Mouse (Mus musculus) spleen, adult 12 weeks (tissue): ENCODE data around the gene Akap9.
"Not testable (repeated sequence)": the region's sequence is repeated elsewhere in the genome, so short reads cannot be mapped to it uniquely, and the experiment has no call there.

Experiments
- DNase-seq: peaks from one replicate; pipeline ENCODE4 v3.0.0; 2022; ENCODE audit warnings: low spot score

Akap9 gene

DNA sequence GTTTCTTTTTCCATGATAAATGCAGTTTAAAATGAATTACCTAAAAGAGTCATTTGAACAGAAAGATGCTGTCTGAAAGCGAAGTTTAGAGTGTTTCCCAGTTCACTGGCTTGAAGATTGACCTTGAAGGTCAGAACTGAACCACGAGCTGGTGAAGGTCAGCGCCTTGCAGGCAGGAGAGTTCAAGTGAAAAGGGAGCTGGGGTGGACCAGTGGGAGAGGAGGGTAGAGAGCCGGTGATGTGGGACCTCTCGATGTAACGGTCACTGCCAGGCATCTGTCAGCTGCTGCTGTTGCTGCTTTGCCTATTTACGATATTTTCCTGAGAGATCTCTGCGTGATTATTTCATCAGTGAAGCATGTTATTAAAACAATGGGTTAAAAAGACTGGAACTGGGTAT lies 111.5 kb downstream of the Akap9 start:
- no peak for DNase-seq

DNA sequence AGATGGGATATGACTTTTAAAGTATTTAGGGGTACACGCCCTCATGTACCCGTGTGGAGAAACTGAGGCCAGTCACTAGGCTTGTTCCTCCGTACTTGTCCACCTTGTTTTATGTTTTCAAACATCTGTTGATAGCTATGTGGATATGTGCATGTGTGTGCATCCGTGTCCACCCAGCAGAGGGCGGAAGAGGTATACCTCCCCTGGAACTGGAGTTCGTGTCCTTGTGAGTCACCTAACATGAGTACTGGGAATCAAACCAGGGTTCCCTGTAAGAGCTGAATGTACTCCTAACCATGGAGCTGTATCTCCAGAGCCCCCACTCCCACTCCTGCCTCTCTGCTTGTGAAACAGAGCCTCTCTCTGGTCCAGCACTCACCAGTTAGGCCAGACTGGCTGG lies 112.5 kb downstream of the Akap9 start:
- DNase-seq, result no peak

DNA sequence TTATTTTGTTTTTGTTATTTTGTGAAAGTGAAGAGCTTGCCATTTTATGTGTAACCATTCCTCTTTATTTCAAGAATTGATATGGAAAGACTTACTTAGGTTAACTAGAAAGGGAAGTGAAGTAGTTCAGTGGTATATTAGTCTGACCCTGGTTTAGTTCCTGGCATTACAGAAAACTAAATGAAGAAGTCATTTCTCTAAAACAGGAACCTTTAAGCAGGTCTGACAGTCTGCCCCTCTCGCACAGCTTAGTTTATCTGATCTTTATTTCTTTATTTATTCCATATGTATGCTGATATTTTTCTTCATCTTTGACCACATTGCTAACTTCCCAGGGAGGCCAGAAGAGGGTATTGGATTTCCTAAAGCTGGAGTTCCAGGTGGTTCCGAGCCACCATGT lies 113.1 kb downstream of the Akap9 start:
- no peak for DNase-seq

DNA sequence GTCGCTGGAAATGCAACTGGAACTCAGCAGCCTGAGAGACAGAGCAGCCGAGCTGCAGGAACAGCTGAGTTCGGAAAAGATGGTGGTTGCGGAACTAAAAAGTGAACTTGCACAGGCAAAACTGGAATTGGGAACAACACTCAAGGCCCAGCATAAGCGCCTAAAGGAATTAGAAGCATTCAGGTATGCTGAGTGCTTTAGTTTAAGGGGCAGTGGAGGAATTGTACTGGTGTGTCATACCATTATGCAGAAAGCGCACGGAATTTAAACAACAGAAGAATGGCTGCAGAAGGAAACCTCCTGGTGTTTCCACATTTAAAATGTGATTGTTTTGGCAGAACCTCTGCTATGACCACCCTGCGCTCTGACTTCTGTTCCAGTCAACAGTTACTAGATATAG lies 132.5 kb downstream of the Akap9 start:
- no peak for DNase-seq

DNA sequence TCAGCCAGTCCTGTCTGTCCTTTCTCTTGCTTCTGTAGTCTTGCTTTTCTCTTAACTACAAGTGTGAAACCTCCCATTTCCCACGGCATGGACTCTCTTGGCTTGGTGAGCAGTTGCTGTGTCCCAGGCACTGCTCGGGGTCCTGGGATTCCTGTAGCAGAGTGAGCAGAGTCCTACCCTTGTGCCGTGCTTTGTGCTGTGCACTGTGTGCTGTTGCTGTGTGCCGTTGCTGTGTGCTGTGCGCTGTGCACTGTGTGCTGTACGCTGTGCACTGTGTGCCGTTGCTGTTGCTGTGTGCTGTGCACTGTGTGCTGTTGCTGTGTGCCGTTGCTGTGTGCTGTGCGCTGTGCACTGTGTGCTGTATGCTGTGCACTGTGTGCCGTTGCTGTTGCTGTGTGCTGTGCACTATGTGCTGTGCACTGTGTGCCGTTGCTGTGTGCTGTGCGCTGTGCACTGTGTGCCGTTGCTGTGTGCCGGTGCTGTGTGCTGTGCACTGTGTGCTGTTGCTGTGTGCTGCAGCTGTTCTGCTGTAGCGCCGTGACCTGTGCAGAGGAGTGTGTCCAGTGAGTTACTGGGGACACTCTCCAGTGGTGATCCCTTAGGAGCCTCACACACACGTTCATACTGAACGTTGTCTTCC lies 138.7 kb downstream of the Akap9 start:
- DNase-seq, result no peak

DNA sequence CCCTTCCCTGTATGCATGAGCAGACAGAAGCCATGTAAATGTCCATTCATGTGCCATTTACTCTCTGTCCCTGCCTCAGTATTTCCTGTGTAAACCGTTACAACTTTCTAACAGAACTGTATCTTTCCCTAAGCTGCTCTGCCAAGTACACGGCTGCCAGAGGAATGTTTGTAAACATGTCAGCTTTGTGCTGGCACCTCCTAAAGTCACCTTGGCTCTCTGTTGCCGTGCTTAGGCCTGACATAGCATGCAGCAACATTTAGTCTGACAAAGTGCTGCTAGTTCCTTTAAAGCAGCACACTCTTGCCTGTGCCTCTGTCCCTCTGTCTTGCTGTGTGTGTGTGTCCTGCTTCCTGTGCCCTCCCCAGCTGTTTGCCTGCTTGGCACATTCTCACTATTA lies 139.3 kb downstream of the Akap9 start:
- DNase-seq, result no peak

DNA sequence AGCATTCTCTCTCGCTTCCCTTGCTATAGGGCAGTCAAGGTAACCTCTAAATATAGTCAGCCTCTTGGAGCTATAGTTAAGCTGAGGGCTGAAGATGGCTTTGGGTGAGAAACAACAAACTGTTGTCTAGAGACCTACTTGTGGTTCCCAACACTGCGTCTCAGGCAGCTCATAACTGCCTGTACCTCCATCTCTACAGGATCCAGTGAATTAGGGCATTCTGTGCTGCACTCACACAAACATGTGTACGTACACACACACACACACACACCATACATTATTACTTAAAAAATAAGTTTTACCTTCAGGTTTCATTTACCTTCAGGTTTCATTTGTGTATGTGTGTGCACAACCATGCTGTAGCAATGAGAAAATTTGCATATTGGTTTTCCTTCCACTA lies 151.2 kb downstream of the Akap9 start:
- DNase-seq, result no peak

DNA sequence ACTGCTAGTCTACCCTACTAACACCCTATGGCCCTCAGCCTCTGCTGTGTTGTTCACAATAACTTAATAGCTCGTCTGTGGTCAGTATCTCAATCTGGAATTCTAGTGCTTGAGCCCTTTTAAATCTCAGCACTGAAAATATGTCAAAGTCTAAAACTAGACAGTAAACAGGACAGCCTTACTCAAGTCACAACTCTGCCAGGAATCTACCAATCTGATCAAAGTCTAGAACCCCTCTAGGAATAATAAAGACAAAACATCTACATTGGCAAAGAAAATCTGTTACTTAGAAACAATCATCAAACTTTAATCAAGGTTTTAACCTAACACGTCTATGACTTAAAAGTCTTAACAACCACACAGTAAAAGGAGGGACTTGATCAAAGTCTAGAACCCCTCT lies 153.0 kb downstream of the Akap9 start:
- DNase-seq, result no peak

DNA sequence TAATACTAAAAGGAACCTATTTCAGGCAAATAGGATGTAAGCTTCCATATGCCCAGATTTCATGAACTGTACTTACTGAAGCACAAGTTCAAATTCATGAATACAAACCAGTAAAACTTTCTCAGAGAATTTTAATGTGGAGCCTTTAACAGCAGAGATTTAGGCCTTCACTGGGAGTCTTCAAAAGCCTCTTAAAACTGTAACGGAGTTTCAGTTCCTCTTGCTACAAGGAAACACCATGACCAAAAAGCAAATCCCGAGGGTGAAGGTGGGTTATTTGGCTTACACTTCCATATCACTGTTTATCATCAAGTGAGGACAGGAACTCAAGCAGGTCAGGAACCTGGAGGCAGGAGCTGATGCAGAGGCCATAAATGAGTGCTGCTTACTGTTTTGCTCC lies 153.7 kb downstream of the Akap9 start:
- DNase-seq, result no peak

DNA sequence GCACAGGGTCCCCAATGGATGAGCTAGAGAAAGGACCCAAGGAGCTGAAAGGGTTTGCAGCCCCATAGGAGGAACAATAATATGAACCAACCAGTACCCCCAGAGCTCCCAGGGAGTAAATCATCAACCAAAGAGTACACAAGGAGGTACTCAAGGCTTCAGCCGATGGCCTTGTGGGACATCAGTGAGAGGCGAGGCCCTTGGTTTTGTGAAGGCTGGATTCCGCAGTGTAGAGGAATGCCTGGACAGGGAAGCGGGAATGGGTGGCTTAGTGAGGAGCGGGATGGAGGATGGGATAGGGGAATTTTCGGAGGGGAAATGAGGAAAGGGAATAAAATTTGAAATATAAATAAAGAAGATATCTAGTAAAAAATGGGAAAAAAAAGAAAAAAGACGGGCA lies 157.1 kb downstream of the Akap9 start:
- no peak for DNase-seq

DNA sequence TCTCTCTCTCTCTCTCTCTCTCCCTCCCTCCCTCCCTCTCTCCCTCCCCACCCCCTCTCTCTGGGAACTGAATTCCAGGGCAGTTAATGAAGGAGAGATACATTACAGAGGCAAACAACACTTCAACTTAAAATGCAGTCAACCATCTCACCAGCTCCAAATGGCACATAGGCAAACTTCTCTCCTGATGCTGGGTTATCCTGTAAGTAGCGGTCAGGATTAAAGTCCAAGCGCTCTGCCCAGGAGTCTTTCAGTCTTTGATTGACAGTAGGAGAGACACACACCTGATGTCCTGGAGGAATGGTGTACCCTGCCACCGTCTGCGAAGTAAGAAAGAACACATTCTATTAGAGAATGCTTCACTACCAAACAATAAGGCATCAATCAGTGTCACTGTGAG lies 158.5 kb downstream of the Akap9 start:
- DNase-seq, result no peak

DNA sequence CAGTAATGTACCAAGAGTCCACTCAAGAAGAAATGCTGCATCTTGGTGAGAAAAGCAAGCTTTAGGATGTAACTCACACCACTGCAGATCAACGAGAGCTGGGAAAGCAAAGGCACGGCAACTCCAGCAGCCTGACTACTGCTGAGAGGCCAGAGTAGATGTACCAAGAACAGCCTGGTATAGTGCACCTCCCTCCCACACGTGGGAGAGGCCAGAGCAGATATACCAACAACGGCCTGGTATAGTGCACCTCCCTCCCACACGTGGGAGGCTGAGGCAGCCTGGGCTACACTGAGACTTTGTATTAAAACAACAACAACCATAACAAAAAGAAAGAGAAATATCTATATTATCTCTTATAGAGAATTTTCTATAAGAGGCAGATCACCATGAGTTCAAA lies 160.3 kb downstream of the Akap9 start:
- no peak for DNase-seq

DNA sequence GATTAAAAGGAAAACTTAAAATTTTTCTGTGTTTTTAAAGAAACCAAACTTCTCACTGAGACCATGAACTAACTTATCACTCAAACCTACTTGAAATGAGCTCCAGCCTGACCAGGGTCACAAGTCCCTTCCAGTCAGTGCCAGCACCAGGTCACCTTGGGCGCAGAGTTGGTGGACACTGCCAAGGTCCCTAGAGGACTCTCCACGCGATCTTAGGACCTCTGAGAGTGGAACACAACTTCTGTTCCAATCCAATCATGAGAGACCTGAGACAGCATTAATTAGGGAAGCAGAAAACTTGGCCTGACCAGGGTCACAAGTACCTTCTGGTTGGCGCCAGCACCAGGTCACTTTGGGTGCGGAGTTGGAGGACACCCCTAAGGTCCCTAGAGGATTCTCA lies 166.6 kb downstream of the Akap9 start:
- DNase-seq, result no peak

DNA sequence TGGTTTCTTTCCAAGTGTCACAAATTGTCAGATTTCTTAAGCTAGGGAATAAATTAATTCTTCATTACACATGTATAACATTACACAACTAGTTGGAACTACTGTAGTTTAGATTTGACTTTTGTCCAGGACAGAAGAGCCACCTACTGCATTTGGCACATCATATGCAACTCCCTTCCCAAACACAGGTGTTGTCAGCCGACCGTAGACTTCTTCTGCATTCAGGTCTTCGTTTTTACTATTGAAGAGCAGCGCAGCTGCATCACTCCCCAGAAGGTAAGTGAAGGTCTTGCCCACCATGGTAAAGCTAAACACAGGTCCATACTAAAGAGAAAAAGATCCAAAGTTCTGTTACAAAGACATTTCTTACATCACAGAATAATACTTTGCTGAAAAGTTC lies 173.2 kb downstream of the Akap9 start:
- DNase-seq, result no peak

DNA sequence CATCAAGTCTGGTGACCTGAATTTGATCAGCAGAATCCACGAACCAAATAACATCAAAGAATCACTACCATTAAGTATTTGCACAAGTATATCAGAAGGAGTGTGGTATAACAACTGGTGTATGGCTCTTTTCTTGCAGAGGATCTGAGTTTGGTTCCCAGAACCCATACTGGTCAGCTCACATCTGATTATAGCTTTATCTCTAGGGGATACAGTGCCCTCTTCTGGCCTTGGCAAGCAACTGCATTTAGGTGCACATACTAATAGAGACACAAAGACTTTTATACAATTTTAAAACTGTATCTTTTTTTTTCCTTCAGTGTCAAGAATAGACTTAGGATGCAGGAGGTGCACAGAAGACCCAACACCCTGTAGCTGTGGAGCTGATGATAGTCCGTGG lies 173.9 kb downstream of the Akap9 start:
- DNase-seq, result no peak

DNA sequence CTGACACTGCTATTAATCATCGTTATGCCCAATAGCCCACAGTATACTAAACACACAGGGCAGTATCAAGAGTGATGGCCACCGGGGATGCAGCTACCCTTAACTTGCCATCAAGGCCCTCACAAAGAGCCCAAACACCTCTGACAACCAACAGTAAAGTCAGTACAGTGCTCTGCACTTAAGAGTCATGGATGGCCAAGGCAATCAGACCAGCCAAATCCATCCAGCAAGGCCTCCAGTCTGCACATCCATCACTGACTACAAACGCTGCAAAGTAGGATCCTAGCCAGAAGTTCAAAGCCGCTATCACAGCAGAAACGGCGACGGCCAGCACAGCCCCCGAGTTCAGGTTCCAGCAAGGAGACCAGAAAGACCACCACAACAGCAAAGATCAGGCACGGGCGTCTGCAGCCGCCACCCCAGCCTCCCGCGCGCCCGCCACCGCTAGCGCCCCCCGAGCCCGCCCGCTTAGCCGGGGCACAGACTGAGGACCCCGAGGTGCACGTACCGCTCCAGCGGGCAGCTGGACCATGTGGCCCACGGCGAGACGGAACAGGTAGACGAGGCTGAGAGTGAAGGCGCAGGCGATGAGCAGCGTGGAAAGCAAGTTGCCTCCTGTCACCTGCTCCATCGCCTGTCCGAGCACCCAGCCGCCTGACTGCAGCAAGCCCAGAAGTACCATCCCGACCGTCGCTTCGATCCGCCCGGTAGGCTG lies 175.9 kb downstream of the Akap9 start:
- no peak for DNase-seq

DNA sequence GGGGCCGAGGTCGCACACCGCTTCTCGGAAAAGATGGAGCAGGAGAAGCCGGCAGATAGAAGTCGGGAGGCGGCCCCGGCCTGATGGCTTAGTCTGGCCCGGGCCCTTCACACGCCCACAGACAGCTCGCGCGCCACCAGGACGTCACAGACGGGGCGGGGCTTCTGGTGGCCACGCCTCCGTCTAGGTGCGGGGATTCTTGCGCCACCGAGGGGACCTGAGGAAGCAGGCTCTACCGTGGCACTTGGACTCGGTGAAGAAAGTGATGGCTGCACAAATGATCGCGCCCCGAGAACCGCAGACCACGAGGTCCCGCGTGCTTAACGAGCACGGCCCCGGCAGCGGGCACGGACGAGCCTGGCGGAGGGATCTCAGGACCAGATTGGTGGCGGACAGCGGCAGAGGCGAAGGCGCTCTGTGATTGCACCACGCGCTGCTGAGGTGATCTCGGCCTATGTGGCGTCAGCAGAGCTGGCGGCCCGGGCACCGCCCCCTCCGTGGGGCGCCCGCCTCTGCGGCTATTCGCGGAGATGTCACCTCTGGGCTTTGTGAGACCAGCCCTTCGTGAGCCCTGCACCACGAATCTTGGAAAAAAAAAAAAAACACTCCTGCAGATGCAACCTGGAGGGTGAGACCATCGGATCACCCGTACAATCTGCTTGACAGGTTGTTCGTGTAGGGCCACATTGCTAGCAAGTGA lies 176.6 kb downstream of the Akap9 start, which contains the start of gene Cyp51:
Gene Cyp51 (minus strand): TSS at position 406 of the 700 bp plus-strand sequence.
- peak; percentile 90 for DNase-seq

DNA sequence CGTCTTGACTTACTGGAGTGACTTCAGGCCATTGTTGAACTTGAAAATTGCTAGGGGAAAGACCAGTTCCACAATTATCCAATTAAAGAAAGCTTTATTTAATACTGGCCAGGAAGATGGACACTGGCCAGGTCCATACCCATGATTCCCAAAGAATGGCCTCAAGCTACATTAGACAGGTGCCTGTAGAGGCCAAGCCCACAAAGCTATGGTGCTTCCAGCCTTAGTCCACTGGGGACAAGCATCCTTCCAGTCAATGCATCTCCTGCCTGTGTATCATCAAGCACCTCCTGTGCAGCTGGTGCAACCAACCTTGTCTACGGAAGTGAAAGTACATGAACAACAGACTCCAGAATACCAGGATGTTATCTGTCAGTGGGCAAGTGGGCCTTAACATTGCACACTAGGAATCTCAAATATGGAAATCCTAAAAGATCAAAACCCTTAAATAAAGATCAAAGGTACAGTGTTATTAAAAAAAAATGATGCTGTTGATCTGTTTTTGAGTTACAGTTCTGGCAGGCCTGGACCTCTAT lies 177.9 kb downstream of the Akap9 start:
- DNase-seq, result no peak

DNA sequence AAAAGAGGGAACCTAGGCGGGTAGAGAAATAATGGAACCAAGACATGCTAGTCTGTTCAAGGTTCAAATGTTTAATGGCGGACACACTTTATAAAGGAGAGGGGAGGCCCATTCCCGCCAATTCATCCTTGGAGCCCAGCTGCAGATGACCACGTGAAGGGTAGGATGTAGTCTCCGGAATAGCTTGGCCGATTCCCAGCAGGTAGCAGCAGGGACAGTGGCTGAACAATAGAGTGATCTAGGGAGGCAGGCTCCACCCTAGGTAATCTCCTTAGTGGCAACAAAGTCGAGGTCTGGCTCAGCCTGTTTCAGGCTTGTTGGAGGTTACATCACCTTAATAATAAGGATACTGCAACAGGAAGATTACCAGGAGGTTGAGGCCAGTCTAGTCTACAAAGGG lies 179.2 kb downstream of the Akap9 start:
- not testable (repeated sequence) for DNase-seq

DNA sequence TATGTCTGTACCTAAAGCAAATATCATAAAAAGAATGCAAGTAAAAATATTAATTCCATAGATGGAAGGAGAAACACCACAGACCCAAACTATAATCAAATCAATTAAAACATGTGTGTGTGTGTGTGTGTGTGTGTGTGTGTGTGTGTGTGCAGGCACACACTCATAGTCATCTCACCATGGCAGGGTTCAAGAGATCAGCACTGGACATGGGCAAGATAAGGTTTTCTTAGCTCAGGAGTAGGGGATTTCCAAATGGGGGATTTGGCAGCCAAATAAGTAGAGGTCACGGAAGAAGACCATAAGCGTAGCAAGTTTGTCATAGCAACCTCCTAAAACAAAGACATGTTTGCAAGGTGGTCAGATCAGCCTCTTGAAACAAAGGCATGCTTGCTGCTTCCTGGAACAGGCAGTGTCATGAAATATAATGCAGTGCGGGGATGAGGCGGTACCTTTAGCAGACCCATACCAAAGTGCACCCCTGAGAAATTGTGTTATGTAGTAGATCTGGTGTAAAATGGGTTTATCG lies 184.8 kb downstream of the Akap9 start:
- no peak for DNase-seq
